Mouse (Mus musculus) hindbrain, embryonic 16.5 days (tissue): ENCODE results near the gene Mylk2. TPM values are rescaled to one million over a fixed set of nuclear protein-coding genes. Genes with fewer than 3 reads are reported as not detected.

Source experiments
- ATAC-seq: fragments of 200-750 bp; cut with Nextera tagmentation; 2 replicates; pipeline ENCODE4 v1.8.0; 2017; ENCODE audit warnings: moderate TSS enrichment, moderate library complexity
- H3K27ac ChIP-seq: fragments of 300-500 bp; sonication (generic); 2 replicates; pipeline ENCODE4 v1.5.1; 2014; ENCODE audit warnings: low read depth, mild to moderate bottlenecking, control low read depth, low read length, moderate library complexity
- H3K27me3 ChIP-seq: fragments of 300-500 bp; sonication (generic); replicated peaks from 2 replicates; pipeline ENCODE4 v1.6.1; 2014; ENCODE audit warnings: low read length; ENCODE audit not compliant: control insufficient read depth, insufficient read depth
- H3K36me3 ChIP-seq: fragments of 300-500 bp; sonication (generic); 2 replicates; pipeline ENCODE4 v1.6.1; 2014; ENCODE audit warnings: mild to moderate bottlenecking, low read length, moderate library complexity, mixed read lengths; ENCODE audit not compliant: control insufficient read depth, insufficient read depth
- H3K4me1 ChIP-seq: fragments of 300-500 bp; sonication (generic); 2 replicates; pipeline ENCODE4 v1.6.1; 2014; ENCODE audit warnings: low read depth, low read length; ENCODE audit not compliant: control insufficient read depth, insufficient read depth
- H3K4me2 ChIP-seq: fragments of 300-500 bp; sonication (generic); 2 replicates; pipeline ENCODE4 v1.6.1; 2014; ENCODE audit warnings: mild to moderate bottlenecking, low read length, control low read depth, moderate library complexity
- H3K4me3 ChIP-seq: fragments of 300-500 bp; sonication (generic); 2 replicates; pipeline ENCODE4 v1.5.1; 2014; ENCODE audit warnings: mild to moderate bottlenecking, low read length, control low read depth, moderate library complexity
- H3K9ac ChIP-seq: fragments of 300-500 bp; sonication (generic); 2 replicates; pipeline ENCODE4 v1.6.1; 2014; ENCODE audit warnings: low read depth, mild to moderate bottlenecking, control low read depth, low read length, moderate library complexity
- H3K9me3 ChIP-seq: fragments of 300-500 bp; sonication (generic); 2 replicates; pipeline ENCODE4 v1.6.1; 2014; ENCODE audit warnings: mild to moderate bottlenecking, low read length, moderate library complexity; ENCODE audit not compliant: control insufficient read depth
- WGBS: fragments of 180-500 bp; shearing (Covaris S2); extraction: QIAGEN DNeasy Blood & Tissue Kit; methylation state at CpG from one replicate; pipeline ENCODE4 v1.1.7; 2014; 5-methylcytosine and 5-hydroxymethylcytosine counted together
- polyA plus RNA-seq: library from polyadenylated mRNA; unstranded; fragments of >200 nt; fragmentation: Nextera tagmentation; extraction: Ambion mirVana; gene quantifications from 2 replicates; pipeline ENCODE4 v1.2.1, GENCODE M21; 2015

The Mylk2 gene
- polyA plus RNA-seq, 1 experiment from 2014 or later = 0.21 TPM

DNA sequence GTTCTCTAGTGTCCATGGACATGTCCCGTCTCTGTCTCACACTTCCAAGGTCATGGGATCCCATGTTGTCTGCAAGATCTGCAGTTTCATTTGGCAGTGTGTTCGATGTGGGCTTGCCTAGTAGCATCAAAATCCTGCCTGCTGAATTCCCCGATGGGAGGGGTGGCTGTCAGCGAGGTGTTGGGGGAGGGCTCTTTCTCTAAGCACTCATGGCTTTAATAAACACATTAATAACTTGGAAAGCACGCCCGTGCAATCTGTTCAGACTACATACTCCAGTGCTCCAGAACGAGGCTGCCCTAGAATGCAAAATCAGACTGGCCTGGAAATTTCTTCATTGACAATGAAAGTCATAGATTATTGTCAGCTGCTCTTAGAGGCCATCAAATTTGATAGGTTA, 35.9 kb downstream of the Mylk2 start:
- Histone ChIP-seq H3K4me1 (peaks cover 24% of the 10 kb centered on the region), H3K4me2 (no peak overlapping the region), H3K9me3 (no peaks in the 10 kb centered on the region), H3K4me3 (no peak overlapping the region), H3K27ac (no peak overlapping the region), H3K36me3 (no peaks in the 10 kb centered on the region), H3K27me3 (peaks cover 23% of the 10 kb centered on the region), H3K9ac (no peak overlapping the region)
- WGBS = 36% methylated on average over 7 of the region's 7 CpGs
- no peak for ATAC-seq

DNA sequence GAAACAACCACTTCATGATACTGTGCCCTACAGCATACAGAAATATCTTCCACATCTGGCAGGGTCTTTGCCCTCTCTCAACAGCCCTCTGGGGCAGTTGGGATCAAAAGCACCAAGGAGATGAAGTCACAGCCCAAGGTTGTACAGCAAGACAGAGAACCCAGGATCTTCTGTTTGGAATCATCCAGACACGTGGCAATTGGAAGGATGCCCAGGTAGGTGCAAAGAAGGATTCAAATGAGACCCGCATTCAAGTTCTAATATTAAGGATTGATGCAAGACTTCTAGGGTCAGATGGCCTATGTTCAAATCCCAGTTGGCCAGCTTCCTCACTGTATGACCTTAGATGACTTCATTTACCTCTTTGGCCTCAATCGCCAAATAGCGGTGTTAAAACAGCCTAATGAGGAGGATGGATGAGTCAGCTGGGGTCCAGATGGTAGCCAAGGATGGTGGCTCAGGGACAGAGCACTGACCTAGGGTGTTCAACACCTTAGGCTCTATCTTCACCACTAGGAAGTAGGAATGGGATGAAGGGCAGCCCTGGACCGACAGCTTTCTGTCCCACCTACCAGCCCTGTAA, 37.4 kb downstream of the Mylk2 start:
- Histone ChIP-seq H3K27ac (no peak overlapping the region), H3K9ac (no peak overlapping the region), H3K27me3 (peaks cover 15% of the 10 kb centered on the region), H3K4me2 (no peak overlapping the region), H3K36me3 (no peaks in the 10 kb centered on the region), H3K4me3 (no peak overlapping the region), H3K9me3 (no peaks in the 10 kb centered on the region), H3K4me1 (peaks cover 14% of the 10 kb centered on the region)
- no peak for ATAC-seq
- 86% methylated on average over 5 of the region's 5 CpGs for WGBS

DNA sequence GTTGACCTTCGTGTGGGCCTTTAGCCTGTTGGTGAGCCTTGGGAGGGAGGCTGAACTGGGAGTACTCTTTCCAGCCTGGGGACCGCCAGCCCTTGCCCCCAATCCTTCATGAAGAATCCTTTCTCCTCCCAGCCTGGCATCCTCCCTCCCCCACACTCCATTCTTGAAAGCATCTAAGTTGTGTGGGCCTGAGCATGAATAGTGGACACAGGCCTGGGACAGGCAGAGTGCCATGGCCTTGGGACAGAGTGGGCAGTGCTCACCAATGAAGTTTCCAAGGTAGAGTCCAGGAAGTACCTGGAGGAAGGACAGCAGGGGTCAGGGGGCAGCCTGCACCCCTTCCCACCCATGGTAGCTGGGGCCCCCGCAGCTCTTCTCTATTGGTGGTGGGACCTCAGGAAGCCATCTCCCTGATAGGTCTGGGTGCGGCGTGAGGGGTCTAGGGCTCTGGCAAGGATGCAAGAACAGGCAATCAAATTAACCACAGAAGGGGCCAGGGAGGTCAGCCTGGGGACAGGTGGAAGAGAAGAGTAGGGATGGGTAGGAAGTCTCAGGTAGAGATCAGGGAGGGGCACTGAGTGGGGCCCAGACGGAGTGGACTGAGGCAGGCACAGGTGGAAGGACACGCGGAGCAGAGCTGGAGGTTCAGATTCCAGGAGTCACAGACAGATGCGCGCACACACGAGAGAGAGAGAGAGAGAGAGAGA, 39.4 kb downstream of the Mylk2 start:
- peaks cover under 1% of the 10 kb centered on the region for H3K27me3 ChIP-seq
- ATAC-seq = no peak
- H3K4me2 ChIP-seq = peak overlapping the region; percentile 86
- H3K4me1 ChIP-seq = peaks cover 14% of the 10 kb centered on the region
- peak overlapping the region; percentile 85 for H3K4me3 ChIP-seq
- H3K27ac ChIP-seq = no peak overlapping the region
- H3K36me3 ChIP-seq = no peaks in the 10 kb centered on the region
- H3K9me3 ChIP-seq = no peaks in the 10 kb centered on the region
- 36% methylated on average over 11 of the region's 11 CpGs for WGBS
- peak overlapping the region; percentile 95 for H3K9ac ChIP-seq

DNA sequence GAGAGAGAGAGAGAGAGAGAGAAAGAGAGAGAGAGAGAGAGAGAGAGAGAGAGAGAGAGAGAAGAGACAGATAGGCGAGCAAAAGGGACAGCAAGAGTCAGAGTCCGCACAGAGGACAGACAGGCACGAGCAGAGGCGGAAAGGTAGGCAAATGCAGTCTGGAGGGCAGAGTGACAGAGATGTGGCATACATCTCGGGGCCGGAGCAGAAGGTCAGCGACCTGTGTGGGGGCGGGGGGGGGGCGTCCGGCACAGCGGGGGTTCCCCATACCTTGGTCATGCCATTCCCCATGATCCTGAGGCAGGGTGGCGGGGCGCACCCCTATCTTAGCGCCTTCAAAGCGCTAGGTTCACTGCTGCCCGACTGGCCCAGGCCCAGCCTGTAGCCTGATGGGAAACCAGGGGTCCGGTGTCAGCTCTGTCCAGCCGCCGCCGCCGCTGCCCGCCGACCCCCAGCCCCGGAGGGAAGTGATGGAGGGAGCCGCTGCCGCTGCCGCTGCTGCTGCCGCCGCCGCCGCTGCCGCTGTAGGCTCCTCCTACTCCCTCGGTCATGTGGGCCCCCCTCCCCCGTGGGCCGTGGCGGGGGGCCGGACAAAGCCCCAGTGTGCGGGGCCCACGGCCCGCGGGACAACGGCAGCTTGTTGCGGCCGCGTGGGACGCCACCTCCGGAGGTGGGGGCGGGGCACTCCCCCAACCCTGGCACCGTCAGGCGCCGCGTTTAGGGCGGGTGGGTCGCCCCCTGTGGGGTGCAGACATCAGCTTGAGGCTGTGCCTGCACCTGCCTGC, 40.1 kb downstream of the Mylk2 start, which contains the start of gene Dusp15:
TSS of gene Dusp15 (minus strand) at position 634 of the 785 bp plus-strand sequence.
- Histone ChIP-seq H3K9ac (peak within 1 kb of the TSS; percentile 95), H3K4me2 (peak within 1 kb of the TSS; percentile 86), H3K9me3 (no peaks in the 10 kb centered on the region), H3K4me1 (peaks cover 14% of the 10 kb centered on the region), H3K27ac (peak within 1 kb of the TSS; percentile 84), H3K4me3 (peak within 1 kb of the TSS; percentile 85), H3K27me3 (no peaks in the 10 kb centered on the region; the same call in 1 of the 2 replicates), H3K36me3 (no peaks in the 10 kb centered on the region)
- ATAC-seq = peak; percentile 81
- WGBS = 2% methylated on average over 6 of the region's 54 CpGs

DNA sequence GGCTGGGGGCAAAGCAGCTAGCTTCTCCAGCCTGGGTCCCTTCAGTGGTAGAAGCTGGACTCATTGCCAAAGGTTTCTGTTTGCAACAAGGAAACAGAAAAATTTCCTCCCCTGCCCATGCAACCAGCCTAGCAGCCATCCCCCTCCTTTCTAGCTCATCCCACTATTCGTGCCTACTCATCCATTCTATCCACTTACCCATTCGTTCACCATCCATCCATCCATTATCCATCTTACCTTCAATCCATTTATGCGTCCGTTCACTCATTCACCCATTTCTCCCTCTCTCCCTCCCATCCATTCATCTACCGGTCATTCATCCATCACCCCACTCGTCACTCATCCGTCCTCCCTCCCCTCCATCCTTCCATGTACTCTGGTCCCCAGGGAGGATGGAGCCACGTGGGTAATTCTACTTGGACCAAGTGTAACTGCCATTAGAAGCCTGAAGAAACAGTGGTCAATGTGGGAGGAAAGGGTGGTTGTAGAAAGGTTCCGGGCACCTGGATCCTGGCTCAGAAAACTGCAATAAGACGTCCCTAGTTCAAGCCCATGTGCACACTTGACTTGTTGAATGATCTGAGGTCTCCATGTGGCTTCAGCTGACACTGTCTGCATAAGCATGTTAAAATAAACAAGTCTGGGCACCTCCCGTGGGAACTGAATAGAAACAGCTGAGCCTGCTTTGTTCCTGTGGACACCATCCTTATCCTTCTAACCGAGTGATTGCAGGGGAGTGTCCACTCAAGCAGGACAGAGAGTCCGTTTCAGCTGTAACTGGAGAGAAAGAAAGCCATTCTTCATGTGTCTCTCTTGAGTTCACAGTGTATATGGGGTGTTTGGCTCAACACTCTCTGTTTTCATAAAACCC, 40.9 kb downstream of the Mylk2 start:
- Histone ChIP-seq H3K27ac (peak overlapping the region; percentile 84), H3K9me3 (no peaks in the 10 kb centered on the region), H3K27me3 (no peaks in the 10 kb centered on the region; the same call in 1 of the 2 replicates), H3K4me2 (peak overlapping the region; percentile 86), H3K4me1 (peaks cover 14% of the 10 kb centered on the region), H3K4me3 (peak overlapping the region; percentile 85), H3K9ac (peak overlapping the region; percentile 95), H3K36me3 (no peaks in the 10 kb centered on the region)
- WGBS = 10% methylated on average over 13 of the region's 13 CpGs
- ATAC-seq = peak; percentile 27; the same call in 1 of the 2 replicates

DNA sequence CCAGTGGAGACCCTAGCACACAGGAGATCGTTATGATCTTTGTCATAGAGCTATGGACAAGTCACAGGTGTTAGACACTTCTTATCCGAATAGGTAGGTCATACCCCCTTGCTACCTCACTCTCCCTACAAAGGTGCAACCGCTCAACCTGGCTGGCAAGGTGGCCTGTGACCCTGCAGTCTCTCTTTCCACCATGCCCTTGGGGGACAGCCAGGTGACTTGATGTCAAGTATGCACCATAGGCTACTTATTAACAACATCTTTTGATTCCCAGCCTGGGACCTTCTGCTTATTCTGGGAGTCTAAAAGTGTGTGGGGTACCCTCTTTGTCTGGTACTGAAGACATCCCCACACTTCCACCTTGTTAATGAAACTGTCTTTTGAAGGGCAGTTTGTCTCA, 47.0 kb downstream of the Mylk2 start:
- H3K4me2 ChIP-seq = no peak overlapping the region
- WGBS = 82% methylated on average over 3 of the region's 3 CpGs
- no peak for ATAC-seq
- no peak overlapping the region for H3K9ac ChIP-seq
- H3K27me3 ChIP-seq = no peaks in the 10 kb centered on the region; the same call in 1 of the 2 replicates
- H3K36me3 ChIP-seq = no peaks in the 10 kb centered on the region
- H3K4me1 ChIP-seq = peaks cover 3% of the 10 kb centered on the region; the same call in 1 of the 2 replicates
- no peaks in the 10 kb centered on the region for H3K9me3 ChIP-seq
- no peak overlapping the region for H3K27ac ChIP-seq
- no peak overlapping the region for H3K4me3 ChIP-seq

DNA sequence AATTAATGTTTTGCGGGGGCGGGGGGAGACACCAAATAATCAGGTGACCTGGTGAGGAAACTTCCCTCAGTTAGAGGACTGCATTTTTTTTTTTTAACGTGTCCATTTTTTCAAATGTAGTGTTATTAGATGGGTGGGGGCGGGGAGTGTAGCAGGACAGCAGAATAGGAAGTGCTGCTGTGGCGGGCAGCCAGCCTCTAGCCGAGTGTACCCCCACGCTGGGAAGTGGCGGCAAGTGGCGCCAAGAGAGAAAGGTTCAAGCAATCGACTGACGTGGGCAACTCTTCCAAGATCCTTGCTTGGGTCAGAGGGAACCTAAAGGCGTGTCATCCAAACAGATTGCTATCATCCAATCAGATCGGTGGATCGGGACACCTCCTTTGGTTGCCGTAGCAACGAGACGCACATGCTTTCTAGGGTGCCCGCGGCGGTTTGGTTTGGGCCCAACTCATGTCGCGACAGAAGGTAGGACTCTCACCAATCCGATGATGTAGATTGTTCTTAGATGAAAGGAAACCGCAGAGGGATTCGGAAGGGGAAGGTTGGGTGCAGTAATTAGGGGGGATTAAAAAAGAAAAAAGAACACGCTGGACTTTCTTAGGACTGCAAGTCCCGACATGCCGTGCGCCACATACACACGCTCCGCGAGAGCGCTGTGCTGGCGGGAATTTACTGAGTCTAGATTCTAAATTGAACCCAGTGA, 51.1 kb downstream of the Mylk2 start, which contains the start of gene Ttll9:
TSS of gene Ttll9 (plus strand) at position 395 of the 703 bp plus-strand sequence.
- Histone ChIP-seq H3K9me3 (no peaks in the 10 kb centered on the region), H3K4me3 (peak within 1 kb of the TSS; percentile 57), H3K4me1 (peaks cover 3% of the 10 kb centered on the region; the same call in 1 of the 2 replicates), H3K27me3 (no peaks in the 10 kb centered on the region), H3K27ac (no peak within 1 kb of the TSS), H3K9ac (peak within 1 kb of the TSS; percentile 20; the same call in 1 of the 2 replicates), H3K36me3 (no peaks in the 10 kb centered on the region), H3K4me2 (peak within 1 kb of the TSS; percentile 74)
- 2% methylated on average over 34 of the region's 34 CpGs for WGBS
- ATAC-seq = peak; percentile 97

DNA sequence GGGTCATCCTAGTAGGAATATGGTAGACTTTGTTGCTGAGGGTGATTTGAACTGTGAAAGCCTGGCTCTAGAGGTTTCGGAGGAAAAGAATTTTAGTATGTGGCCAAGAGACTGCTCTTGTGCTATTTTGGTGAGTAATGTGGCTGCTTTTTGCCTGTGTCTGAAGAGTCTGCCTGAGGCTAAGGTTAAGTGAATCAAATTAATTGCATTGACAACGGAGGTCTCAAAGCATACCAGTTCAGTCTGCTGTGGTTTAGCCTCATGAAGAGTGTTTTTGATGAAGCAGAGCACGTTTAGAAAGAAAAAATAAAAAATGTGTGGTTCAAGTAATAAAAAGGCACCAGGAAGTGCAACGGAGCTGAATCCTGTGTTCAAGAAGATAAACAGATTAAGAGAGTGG, 54.4 kb downstream of the Mylk2 start:
- WGBS = 71% methylated on average over 4 of the region's 4 CpGs

More for the DNA sequence above, 54.4 kb downstream of the Mylk2 start:
- Histone ChIP-seq H3K9ac (no peak overlapping the region), H3K27me3 (no peaks in the 10 kb centered on the region), H3K4me1 (peaks cover 3% of the 10 kb centered on the region; the same call in 1 of the 2 replicates), H3K27ac (no peak overlapping the region), H3K9me3 (no peaks in the 10 kb centered on the region), H3K4me2 (no peak overlapping the region), H3K4me3 (no peak overlapping the region), H3K36me3 (no peaks in the 10 kb centered on the region)
- no peak for ATAC-seq
